Mouse (Mus musculus) cerebellum, adult 2 months (tissue): ENCODE measurements around the gene Psenen.

Experiments
- CTCF ChIP-seq: fragments of 200-500 bp; IDR thresholded peaks from 2 replicates; pipeline ENCODE4 v1.5.1; 2011; ENCODE audit warnings: low read depth, mild to moderate bottlenecking, control low read depth, low read length, moderate library complexity, borderline replicate concordance; ENCODE audit not compliant: insufficient read depth
- POLR2A ChIP-seq: fragments of 200-500 bp; IDR thresholded peaks from 2 replicates; pipeline ENCODE4 v1.6.1; 2011; ENCODE audit warnings: low read length, control low read depth, borderline replicate concordance; ENCODE audit not compliant: insufficient read depth

DNA sequence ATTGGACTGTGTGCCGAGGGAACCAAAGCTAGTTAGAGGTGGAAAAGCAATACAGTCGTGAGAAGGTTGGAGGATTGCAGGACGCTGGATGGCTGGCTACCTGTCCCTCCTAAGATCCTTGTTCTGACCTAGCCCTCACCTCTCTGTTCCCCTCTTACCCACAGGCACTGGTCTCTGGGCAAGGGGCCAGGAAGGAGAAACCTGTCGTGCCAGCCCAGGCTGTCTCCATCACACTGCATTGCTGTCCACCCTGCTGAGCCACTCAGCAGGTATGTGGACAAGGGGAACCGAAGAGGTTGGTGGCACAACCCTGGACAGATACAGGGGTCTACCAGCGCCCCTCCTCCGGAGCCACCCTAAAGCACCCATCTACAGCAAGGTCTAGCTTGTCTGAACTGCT lies 37.2 kb upstream of the Psenen start:
- TF ChIP-seq CTCF (no peak), POLR2A (no peak)
